Mouse (Mus musculus) urinary bladder, adult 18-20 months (tissue): ENCODE results near the gene Hrh1.
A peak's percentile ranks its signal among the peaks of the same experiment; 100 is the strongest.

Experiments
- DNase-seq, 2 experiments: peaks; one replicate each; pipeline ENCODE4 v3.0.0; 2022; ENCODE audit warnings: low spot score in 2 of 2, mixed read lengths in 2 of 2

Gene Hrh1

DNA sequence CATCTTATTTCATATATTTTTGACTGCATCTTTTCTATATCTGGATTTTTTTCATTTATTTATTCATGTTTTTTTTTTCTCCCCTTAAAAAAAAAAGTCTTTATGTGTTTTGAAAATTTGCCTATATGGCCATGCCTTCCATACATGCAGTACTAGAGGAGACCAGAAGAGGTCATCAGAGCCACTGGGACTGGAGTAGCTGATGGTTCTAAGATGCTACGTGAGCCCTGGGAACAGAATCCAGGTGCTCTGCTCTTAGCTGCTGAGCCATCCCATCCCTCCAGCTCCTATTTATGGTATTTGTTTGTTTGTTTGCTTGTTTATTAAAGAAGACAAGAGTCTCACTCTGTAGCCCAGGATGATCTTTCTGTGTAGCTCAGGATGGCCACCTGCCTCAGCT lies 8.9 kb downstream of the Hrh1 start:
- no peak for DNase-seq

- DNase-seq, result no peak
Measured at GRCm38 (mm10) chr6:114407049-114407448, 9.3 kb downstream of the Hrh1 start.

DNA sequence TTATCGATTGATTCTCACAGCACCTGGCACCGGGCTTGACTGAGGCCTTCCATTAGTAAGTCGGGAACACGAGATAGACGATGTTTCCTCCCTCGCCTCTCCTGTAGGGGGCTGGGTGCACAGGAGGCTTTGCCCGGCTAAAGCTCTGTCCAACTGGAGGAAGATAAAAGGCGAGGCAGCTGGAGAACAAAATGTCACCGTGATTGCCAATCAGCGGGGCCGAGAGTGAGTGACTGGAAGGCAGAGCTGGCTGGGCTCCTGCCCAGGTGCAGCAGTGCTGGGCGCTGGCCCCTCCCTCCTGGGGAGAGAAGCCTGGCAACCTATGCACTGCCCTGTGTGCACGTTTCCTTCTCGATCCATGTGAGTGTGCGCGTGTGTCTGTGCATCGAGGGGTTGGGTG lies 10.5 kb downstream of the Hrh1 start:
- no peak for DNase-seq

- no peak for DNase-seq
Measured at GRCm38 (mm10) chr6:114411913-114412312, 14.2 kb downstream of the Hrh1 start.

DNA sequence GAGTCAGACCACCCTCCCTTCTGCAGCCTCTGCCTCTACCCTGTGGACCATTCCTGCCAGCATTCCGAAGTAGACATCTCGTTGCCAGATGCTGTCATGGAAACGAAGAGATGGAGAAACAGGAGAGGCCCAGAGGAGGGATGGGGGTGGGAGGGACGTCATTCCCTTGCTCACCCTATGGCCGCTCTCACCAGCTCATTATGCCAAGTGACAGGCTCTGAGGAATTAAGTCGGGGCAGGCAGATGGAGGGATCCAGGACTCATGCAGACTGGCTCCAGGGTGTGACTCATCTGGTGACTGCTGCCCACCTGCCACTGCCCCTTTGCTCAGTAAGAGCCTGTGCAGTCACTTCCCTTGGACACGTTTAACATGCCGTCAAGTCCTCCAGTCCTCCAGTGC lies 16.8 kb downstream of the Hrh1 start:
- DNase-seq, result no peak

DNA sequence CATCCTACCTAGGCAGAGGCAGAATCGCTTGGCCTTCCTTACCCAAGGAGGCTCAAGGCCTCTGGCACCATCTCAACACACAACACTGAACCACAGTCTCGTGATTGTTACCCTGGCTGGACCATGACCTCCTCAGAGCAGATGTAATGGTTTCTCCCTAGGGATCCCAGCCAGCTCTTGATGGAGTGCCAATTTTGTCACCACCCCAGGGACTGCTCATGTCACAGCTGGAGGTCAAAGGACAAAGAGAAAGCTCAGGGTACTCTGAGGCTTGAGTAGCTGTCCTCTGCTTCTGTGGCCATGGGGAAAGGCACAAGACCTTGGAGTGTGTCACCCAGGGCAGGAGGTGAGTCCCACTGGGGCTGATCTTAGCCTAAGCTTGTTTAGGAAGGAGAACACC lies 20.3 kb downstream of the Hrh1 start:
- DNase-seq, result no peak

GRCm38 (mm10) chr6:114421061-114421460 lies 23.3 kb downstream of the Hrh1 start:
- DNase-seq, result no peak

- DNase-seq, result no peak
Measured at GRCm38 (mm10) chr6:114423051-114423676, 25.4 kb downstream of the Hrh1 start.

DNA sequence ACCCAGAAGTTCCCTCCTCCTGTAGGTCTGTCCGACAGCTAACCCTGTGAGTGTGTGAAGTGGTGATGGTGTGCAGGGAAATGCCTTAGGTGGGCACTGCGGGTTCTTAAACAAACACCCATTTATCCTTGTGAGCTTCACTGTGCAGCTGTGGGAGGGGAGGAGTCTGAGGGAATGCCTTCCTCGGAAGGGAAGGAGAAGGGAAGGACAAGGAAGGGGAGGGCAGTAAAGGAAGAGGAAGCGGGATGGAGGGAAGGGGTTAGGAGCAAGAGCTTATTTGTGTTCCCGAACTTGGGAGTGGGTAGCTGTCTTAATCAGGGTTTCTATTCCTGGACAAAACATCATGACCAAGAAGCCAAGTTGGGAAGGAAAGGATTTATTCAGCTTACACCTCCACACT lies 27.6 kb downstream of the Hrh1 start:
- DNase-seq, result no peak

DNA sequence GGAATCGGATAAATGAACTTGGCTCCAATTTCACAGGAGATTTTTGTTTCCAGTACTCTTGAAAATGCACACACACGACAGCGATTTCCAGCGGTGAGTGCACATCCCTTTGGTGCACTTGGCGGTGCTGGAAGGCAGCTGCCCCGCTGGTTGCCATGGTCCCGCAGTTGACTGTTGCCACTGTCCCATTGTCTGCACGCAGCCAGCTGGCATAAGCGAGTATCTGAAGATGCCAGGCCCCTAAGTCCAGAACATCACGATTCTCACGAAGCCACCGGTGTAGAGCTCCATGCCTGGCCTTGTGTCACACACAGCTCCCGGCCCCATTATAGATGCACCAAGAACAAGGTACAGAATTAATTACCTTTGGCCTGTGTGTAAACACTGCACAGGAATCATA lies 29.9 kb downstream of the Hrh1 start:
- no peak for DNase-seq

DNA sequence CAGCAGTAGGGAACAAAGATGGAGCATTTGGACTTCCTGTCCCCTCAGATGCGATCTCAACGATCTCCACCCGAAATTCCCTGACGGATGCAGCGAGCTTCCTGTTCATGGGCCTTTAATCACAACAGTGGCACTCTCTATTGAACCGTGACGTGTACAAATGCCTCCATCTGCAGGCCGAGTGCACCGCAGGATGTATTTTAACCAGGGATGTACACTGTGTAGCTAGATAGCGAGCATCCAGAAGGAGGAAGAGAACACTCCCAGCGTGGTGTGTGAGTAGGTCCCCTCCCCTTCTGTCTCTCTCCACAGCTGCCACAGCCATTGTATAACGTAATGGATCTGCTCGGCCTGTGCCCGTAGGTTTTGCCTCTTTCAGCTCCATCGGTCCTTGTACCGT lies 31.1 kb downstream of the Hrh1 start:
- no peak for DNase-seq

- no peak for DNase-seq
Measured at GRCm38 (mm10) chr6:114432591-114432990, 34.9 kb downstream of the Hrh1 start.

- DNase-seq, result no peak
Measured at GRCm38 (mm10) chr6:114434524-114434923, 36.8 kb downstream of the Hrh1 start.

DNA sequence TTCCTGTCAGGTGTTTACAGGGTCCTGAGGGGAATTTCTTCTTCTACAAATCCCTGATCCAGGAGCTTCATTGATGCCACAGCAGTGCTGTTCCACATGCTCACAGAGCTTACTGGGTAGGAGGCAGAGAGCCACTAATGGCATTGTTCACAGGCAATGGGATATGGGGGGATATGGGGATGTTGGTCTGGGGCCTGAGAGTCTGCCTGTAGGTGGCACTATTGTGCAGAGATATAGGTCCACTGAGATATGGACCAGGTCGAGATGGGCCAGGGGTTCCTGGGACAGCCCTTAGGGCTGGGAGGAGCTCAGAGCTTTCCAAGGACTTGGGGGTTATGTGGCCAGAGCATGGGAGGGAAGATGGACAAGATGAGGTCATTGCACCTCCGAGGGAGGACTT lies 42.6 kb downstream of the Hrh1 start:
- DNase-seq, result no peak

DNA sequence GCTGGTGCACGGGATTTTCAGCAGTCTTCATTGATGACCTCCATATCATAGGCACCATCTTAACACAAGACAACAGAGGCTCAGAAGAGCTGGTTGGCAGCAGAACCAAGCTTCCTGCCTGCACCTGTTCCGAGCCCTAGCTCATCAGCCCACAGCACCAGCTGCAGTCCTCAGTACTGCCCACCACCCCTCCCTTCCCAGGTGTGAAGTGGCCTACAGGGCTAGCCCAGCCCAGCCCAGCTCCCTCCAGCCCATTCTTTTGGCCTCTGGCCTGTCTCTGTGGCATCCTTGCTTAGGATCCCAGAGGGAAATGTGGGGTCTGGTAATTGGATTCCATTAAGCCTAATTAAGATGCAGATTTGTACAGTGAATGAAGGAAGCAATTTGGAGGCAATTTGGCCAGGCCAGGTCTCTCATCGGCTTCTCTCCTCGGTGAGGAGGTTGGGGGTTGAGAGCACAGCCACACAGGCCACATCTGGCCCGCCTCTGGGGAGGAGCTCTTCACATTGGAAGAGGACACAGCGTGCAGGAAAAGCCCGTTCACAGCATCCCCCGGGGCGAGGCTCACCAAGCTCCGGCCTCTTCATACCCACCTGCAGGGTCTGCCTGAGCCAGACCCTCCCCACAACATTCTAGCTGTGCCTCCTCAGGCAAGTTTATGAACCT lies 43.2 kb downstream of the Hrh1 start:
- no peak for DNase-seq

DNA sequence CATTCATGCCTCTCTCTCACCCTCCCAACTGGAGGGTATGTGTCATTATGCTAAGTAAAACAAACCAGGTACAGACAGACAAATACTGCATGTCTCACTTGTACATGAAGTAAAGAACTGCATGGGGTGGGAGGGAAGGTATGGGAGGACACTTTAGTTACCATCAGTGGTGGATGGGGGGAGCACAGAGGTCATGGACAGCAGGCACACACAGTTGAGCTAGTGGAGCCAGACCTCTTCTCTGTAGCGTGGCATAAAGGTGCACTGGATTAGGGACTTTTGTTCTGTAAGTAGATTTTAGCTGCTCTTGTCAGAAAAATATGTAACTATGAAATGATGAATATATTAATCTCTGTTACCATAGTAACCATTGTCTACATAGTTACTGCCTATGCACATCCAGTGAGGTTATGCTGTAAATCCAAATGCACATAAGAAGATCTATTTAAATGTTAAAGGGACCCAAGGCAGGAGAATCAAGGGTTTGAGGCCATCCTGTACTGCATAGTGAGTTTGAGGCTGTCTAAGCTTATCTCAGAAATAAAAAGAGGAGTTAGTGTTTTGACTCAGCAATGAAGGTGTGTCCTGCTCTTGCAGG lies 46.6 kb downstream of the Hrh1 start:
- no peak for DNase-seq

GRCm38 (mm10) chr6:114444976-114445375 lies 47.2 kb downstream of the Hrh1 start:
- DNase-seq, result no peak

- no peak for DNase-seq
Measured at GRCm38 (mm10) chr6:114448888-114449287, 51.2 kb downstream of the Hrh1 start.

GRCm38 (mm10) chr6:114455267-114455666 lies 57.5 kb downstream of the Hrh1 start:
- no peak for DNase-seq

GRCm38 (mm10) chr6:114456255-114457042 lies 58.7 kb downstream of the Hrh1 start:
- no peak for DNase-seq

DNA sequence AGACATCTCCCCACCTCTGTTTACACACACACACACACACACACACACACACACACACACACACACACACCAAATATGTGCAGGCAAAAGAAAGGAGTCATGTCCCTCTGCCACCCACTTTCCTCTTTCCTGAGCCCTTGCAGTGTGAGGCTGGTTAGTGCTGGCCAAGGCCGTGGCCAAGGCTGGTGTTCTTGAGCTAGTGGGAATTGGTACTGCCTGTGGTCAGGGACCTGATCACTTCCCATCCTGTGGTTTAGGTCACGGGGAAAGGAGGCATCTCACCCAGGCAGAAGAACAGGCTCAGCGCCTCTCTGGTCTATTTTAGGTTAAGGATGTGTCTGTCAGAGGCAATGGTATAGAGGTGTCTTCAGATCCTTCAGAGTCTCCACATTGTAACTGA lies 59.6 kb downstream of the Hrh1 start:
- DNase-seq, result no peak

DNA sequence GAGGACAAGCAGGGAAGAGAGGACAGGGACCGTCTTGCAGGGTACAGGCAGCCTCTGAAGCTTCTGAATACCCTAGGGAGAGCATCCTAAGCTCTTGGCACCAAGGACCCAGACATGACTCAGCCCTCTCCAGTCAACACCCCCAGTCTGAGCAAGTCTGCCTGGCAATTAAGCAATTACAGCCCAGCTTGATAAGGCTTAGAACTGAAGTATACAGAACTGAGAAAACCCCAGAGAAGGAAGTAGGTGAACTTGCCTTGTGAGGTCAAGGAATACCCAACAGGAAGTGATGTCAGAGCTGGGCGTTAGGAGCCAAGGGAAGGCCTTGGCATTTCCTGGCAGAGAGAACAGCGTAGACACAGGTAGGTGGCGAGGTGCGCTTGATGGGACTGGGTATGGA lies 60.5 kb downstream of the Hrh1 start:
- peak in 1 of 2 experiments; percentile 16 for DNase-seq

- DNase-seq, result no peak
Measured at GRCm38 (mm10) chr6:114459969-114460368, 62.2 kb downstream of the Hrh1 start.
